Mouse (Mus musculus) CH12.LX (cell line): ENCODE measurements around the gene Arl5c. TPM values are rescaled to one million over a fixed set of nuclear protein-coding genes. Genes with fewer than 3 reads are reported as not detected.
A peak's percentile ranks its signal among the peaks of the same experiment; 100 is the strongest.

ENCODE experiments used
- DNase-seq: peaks from one replicate; pipeline ENCODE4 v3.0.0-alpha.2; 2013; ENCODE audit errors: extremely low read depth
- H3K27ac ChIP-seq: 2 replicates; pipeline ENCODE4 v1.5.1; 2012; ENCODE audit warnings: low read depth, mild to moderate bottlenecking, control low read depth, moderate library complexity; ENCODE audit not compliant: insufficient read depth
- H3K27me3 ChIP-seq: replicated peaks from 2 replicates; pipeline ENCODE3; 2012; ENCODE audit warnings: inconsistent platforms
- H3K36me3 ChIP-seq, 2 experiments: replicated peaks in 1 of 2; 2 replicates each; pipeline versions ENCODE3 to v1.6.1; 2012; ENCODE audit warnings: inconsistent platforms in 1 of 2, low read length in 1 of 2, mild to moderate bottlenecking in 1 of 2, mixed read lengths in 1 of 2, moderate library complexity in 1 of 2; ENCODE audit not compliant: control insufficient read depth in 1 of 2, insufficient read depth in 1 of 2
- H3K4me1 ChIP-seq, 2 experiments: 2 replicates each; pipeline ENCODE4 v1.6.1; 2012; ENCODE audit warnings: inconsistent platforms in 1 of 2, moderate library complexity in 1 of 2; ENCODE audit not compliant: insufficient read depth in 2 of 2, control insufficient read depth in 1 of 2
- H3K4me2 ChIP-seq: 2 replicates; pipeline ENCODE4 v1.6.1; 2012; ENCODE audit warnings: low read depth, mild to moderate bottlenecking, control low read depth; ENCODE audit not compliant: poor library complexity, insufficient read depth, severe bottlenecking
- H3K4me3 ChIP-seq, 3 experiments: fragments of 150-350 bp in 1 of 3; sonication (generic) in 1 of 3; replicated peaks in 1 of 3; 2 replicates each; pipeline versions ENCODE3 to v1.5.1; 2011 to 2012; ENCODE audit warnings: low read depth in 2 of 3, low read length in 2 of 3, mild to moderate bottlenecking in 2 of 3, moderate library complexity in 2 of 3, control low read depth in 1 of 3, improper control_type of control experiment in 1 of 3, inconsistent platforms in 1 of 3, mixed read lengths in 1 of 3; ENCODE audit not compliant: poor library complexity in 1 of 3
- H3K79me2 ChIP-seq: replicated peaks from 2 replicates; pipeline ENCODE4 v1.6.1; 2012; ENCODE audit warnings: mild to moderate bottlenecking, moderate library complexity; ENCODE audit not compliant: control insufficient read depth, poor library complexity, insufficient read depth, severe bottlenecking; ENCODE audit errors: extremely low read depth
- H3K9ac ChIP-seq: 2 replicates; pipeline ENCODE4 v1.6.1; 2012; ENCODE audit warnings: low read depth, mild to moderate bottlenecking, control low read depth, moderate library complexity; ENCODE audit not compliant: insufficient read depth
- H3K9me3 ChIP-seq: replicated peaks from 2 replicates; pipeline ENCODE3; 2012; ENCODE audit warnings: low read length, inconsistent platforms, mixed read lengths
- CHD1 ChIP-seq: IDR thresholded peaks from 2 replicates; pipeline ENCODE4 v1.6.1; 2012; ENCODE audit warnings: low read depth, low read length, improper control_type of control experiment, inconsistent platforms
- ELF1 ChIP-seq: IDR thresholded peaks from 2 replicates; pipeline ENCODE4 v1.6.1; 2014; ENCODE audit warnings: low read depth, mild to moderate bottlenecking, inconsistent platforms, low read length, improper control_type of control experiment
- GABPA ChIP-seq: IDR thresholded peaks from 2 replicates; pipeline ENCODE4 v1.6.1; 2012; ENCODE audit warnings: low read depth, low read length, improper control_type of control experiment, inconsistent platforms; ENCODE audit not compliant: insufficient replicate concordance
- IRF4 ChIP-seq: IDR thresholded peaks from 2 replicates; pipeline ENCODE4 v1.6.1; 2014; ENCODE audit warnings: low read depth, mild to moderate bottlenecking, inconsistent platforms, low read length, improper control_type of control experiment
- MAX ChIP-seq: IDR thresholded peaks from 2 replicates; pipeline ENCODE4 v1.6.1; 2011; ENCODE audit warnings: low read length, improper control_type of control experiment
- MXI1 ChIP-seq: IDR thresholded peaks from 2 replicates; pipeline ENCODE4 v1.6.1; 2011; ENCODE audit warnings: mild to moderate bottlenecking, low read depth, low read length, improper control_type of control experiment
- MYC ChIP-seq: IDR thresholded peaks from 2 replicates; pipeline ENCODE4 v1.6.1; 2011; ENCODE audit warnings: low read depth, mild to moderate bottlenecking, improper control_type of control experiment, low read length
- NELFE ChIP-seq: IDR thresholded peaks from 2 replicates; pipeline ENCODE4 v1.6.1; 2011; ENCODE audit warnings: low read depth, low read length, improper control_type of control experiment
- NRF1 ChIP-seq: IDR thresholded peaks from 2 replicates; pipeline ENCODE4 v1.6.1; 2014; ENCODE audit warnings: low read depth, mild to moderate bottlenecking, inconsistent platforms, low read length, improper control_type of control experiment, moderate library complexity
- PAX5 ChIP-seq: IDR thresholded peaks from 2 replicates; pipeline ENCODE4 v1.6.1; 2012; ENCODE audit warnings: low read length, inconsistent platforms, mixed read lengths
- POLR2A ChIP-seq: IDR thresholded peaks from 2 replicates; pipeline ENCODE4 v1.6.1; 2011; ENCODE audit warnings: low read depth, mild to moderate bottlenecking, improper control_type of control experiment, low read length
- TBP ChIP-seq: conservative IDR thresholded peaks from 2 replicates; pipeline ENCODE4 v1.6.1; 2011; ENCODE audit warnings: low read depth, low read length, improper control_type of control experiment
- TCF12 ChIP-seq: IDR thresholded peaks from 2 replicates; pipeline ENCODE4 v1.6.1; 2014; ENCODE audit warnings: low read depth, mild to moderate bottlenecking, inconsistent platforms, low read length, improper control_type of control experiment
- UBTF ChIP-seq: IDR thresholded peaks from 2 replicates; pipeline ENCODE4 v1.6.1; 2012; ENCODE audit warnings: low read depth, mild to moderate bottlenecking, inconsistent platforms, low read length, improper control_type of control experiment, moderate library complexity
- USF1 ChIP-seq: IDR thresholded peaks from 2 replicates; pipeline ENCODE4 v1.6.1; 2014; ENCODE audit warnings: low read depth, mild to moderate bottlenecking, inconsistent platforms, low read length, improper control_type of control experiment
- USF2 ChIP-seq: conservative IDR thresholded peaks from 2 replicates; pipeline ENCODE4 v1.6.1; 2011; ENCODE audit warnings: low read depth, low read length, improper control_type of control experiment
- ZMIZ1 ChIP-seq: IDR thresholded peaks from 2 replicates; pipeline ENCODE4 v1.6.1; 2012; ENCODE audit warnings: low read depth, mild to moderate bottlenecking, inconsistent platforms, low read length, improper control_type of control experiment
- ZNF384 ChIP-seq: IDR thresholded peaks from 2 replicates; pipeline ENCODE4 v1.6.1; 2012; ENCODE audit warnings: low read depth, low read length, improper control_type of control experiment, inconsistent platforms
- dilution Hi-C: fragments of 300-500 bp; cut with MboI; formaldehyde crosslinking; loops from 2 replicates; pipeline ENCODE4 v1.14.3; 2020; ENCODE audit warnings: low sequenced_read_pairs; ENCODE audit not compliant: extremely low pct_unique_long_range_greater_than_20kb, extremely low pct_ligation_motif_present
- in situ Hi-C: fragments of 300-500 bp; cut with MboI; formaldehyde crosslinking; loops from 3 replicates; pipeline ENCODE4 v1.14.3; 2019; ENCODE audit warnings: low sequenced_read_pairs, low pct_ligation_motif_present, low pct_unique_long_range_greater_than_20kb, mixed read lengths
- polyA plus RNA-seq: library from polyadenylated mRNA; unstranded; fragments of >175 nt; gene quantifications from 2 replicates; pipeline ENCODE4 v1.2.1, GENCODE M21; 2012; ENCODE audit warnings: low read depth; ENCODE audit not compliant: insufficient read length
- total RNA-seq, 2 experiments: library from RNA; depleted of rRNA; stranded (reverse); fragments of 300-350 nt in 1 of 2; fragments of >200 nt in 1 of 2; gene quantifications; 2 replicates each; pipeline ENCODE4 v1.2.3; 2012 to 2014

The Arl5c gene
- total and polyA plus RNA-seq, 3 experiments: 28.5 to 45.5 (median 32.2) TPM

- H3K27ac ChIP-seq: peak within 1 kb of the TSS; percentile 14; the same call in 1 of the 2 replicates
- peaks cover 10% of the 10 kb centered on the region for H3K79me2 ChIP-seq
- peak; percentile 30 for DNase-seq
- no peaks in the 10 kb centered on the region for H3K9me3 ChIP-seq
- dilution Hi-C loops: no loop called here
- in situ Hi-C loops: no loop called here
- peaks cover 25% of the 10 kb centered on the region for H3K27me3 ChIP-seq
- TF ChIP-seq USF1 (no peak), NRF1 (peak; percentile 3; the same call in 1 of the 2 replicates), PAX5 (no peak), IRF4 (peak; percentile 17; the same call in 1 of the 2 replicates), NELFE (peak; percentile 39; the same call in 1 of the 2 replicates), MYC (no peak), MAX (no peak; the same call in 1 of the 2 replicates), TCF12 (peak; percentile 35; the same call in 1 of the 2 replicates), ELF1 (peak; percentile 39; the same call in 1 of the 2 replicates), TBP (0 out of 2 replicates have a peak, but pooled peaks have one; percentile 25), POLR2A (peak; percentile 55), ZMIZ1 (no peak)
- peak within 1 kb of the TSS; percentile 51 to 70 (median 55) for H3K4me3 ChIP-seq
- peak within 1 kb of the TSS; percentile 62 for H3K9ac ChIP-seq
- H3K4me1 ChIP-seq: peaks cover 17 to 53% of the 10 kb centered on the region in 2 experiments
- peaks cover 0 to under 1% of the 10 kb centered on the region in 2 experiments for H3K36me3 ChIP-seq
- H3K4me2 ChIP-seq: peak within 1 kb of the TSS; percentile 77
Observed at GRCm38 (mm10) chr11:98022555-98023371, 26.8 kb upstream of the Arl5c start, which contains the start of gene Cacnb1. Gene Cacnb1 (minus strand): TSS chr11:98023034.

GRCm38 (mm10) chr11:98022253-98022554, 26.2 kb upstream of the Arl5c start:
- in situ Hi-C loops (no loop called here), dilution Hi-C loops (no loop called here)
- Histone ChIP-seq H3K9ac (peak overlapping the region; percentile 62), H3K27me3 (peaks cover 30% of the 10 kb centered on the region), H3K4me2 (peak overlapping the region; percentile 77), H3K9me3 (no peaks in the 10 kb centered on the region), H3K4me1 (peaks cover 17 to 53% of the 10 kb centered on the region in 2 experiments), H3K36me3 (no peaks in the 10 kb centered on the region), H3K27ac (no peak overlapping the region), H3K4me3 (peak overlapping the region; percentile 51 to 70 (median 55)), H3K79me2 (peaks cover 4% of the 10 kb centered on the region)
- DNase-seq: no peak
- TF ChIP-seq GABPA: no peak
- TF ChIP-seq ZNF384: no peak
- TF ChIP-seq USF2: no peak
- peak; percentile 83; the same call in 1 of the 2 replicates for TF ChIP-seq UBTF
- 0 out of 2 replicates have a peak, but pooled peaks have one; percentile 28 for TF ChIP-seq MXI1
- TF ChIP-seq CHD1: no peak
